Mouse (Mus musculus) cerebellum, postnatal 10 days (tissue): ENCODE results near the gene Zbtb7b.
A peak's percentile ranks its signal among the peaks of the same experiment; 100 is the strongest.

Experiments
- DNase-seq, 2 experiments: peaks; one replicate each; pipeline ENCODE4 v3.0.0; 2021; ENCODE audit warnings: mixed read lengths in 2 of 2

Gene Zbtb7b

DNA sequence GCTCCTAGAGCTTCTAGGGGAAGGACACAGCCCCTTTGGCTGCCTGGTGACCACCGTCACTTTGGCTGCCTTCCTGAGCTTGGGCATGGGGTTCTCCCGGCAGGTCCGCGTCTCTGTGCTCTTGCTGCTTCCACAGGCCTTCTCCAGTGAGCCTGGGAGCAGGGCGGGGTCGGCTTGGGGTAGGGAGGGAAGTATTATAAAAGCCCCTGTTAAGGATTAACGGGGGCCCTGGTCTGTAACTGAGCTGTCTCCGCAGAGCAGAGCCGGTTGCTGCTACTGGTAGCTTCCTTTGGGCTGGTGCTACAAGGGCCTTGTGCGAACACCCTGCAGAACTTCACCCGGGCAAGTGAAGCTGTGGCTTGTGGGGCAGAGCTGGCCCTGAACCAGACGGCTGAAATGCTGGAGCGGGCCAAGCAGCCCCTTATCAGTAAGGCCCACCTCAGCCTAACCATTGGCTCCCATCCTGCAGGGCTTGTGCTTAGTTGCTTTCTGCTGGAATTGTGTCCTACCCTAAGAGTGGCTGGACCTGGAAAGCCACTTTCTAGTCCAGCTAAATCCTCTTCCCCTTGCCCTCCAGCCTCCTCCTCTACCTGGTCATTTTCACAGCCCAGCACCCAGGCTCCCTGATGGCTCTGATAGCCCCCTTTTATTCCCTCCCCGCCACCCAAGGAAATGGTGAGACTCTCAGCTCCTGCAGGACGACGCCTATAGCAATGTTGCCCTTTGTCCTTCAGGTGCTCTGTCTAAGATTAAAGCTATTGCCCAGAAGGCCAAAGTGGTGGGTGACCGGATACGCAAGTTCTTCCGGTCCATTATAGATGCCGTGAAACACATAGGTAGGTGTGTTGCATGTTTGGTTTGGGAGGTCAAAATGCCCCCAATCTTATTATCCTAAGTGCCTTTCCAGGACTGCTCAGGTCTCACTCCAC, 28.8 kb downstream of the Zbtb7b start:
- no peak for DNase-seq

DNA sequence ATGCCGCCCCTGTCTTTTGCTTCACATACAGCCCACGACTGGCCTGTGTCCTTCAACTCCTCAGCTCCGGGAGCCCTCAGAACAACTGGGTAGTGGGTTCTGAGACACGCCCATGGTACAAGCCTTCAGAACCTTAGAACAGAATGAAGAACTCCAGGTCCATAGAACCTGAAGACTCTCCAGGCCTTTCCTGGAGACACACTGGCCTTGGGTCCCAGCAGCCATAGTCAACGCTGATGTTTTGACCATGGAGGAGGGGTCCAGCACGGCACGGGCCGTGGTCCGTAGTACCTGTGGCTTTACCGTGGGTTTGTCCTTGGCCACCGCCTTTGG, 29.5 kb downstream of the Zbtb7b start, which contains the start of gene Dcst1:
Gene Dcst1 (minus strand): TSS at position 101 of the 333 bp plus-strand sequence.
- DNase-seq, result no peak

DNA sequence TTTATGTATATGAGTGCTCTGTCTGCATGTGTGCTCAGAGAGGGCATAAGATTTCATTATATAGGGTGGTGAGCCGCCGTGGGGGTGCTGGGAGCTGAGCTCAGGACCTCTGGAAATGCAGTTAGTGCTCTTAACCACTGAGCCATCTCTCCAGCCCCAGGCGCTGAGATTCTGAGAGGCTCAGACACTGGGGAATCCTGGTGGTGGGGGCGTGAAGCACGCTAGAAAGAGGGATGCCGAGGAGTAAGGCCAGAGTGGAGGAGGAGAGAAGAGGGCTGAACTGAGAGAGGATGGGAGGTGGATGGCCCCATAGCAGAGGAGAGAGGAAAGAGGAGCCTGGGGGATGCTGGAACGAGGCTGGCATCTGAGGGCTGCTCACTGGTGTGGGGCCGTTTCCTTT, 29.9 kb downstream of the Zbtb7b start:
- DNase-seq, result no peak

DNA sequence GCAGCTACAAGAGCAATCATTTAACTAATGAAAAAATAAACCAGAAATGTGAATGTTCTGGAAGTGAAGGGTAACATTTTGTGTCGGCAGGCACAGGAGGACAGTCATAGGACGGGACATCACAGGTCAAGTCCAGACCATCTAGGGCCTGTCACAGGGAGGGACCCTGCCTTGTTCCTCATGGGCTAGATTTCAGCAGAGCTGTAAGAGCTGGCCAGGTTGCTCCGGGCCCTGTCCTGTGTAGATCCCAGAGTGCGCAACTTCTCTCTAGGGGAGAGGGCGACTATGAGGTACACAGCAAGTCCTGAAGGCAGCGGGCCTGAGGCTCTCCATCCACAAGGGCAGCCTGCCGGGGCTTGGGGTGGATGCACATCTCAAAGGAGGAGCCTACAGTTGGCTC, 32.9 kb downstream of the Zbtb7b start, which contains the start of gene Dcst2:
Gene Dcst2 (plus strand): TSS at position 301 of the 400 bp plus-strand sequence.
- DNase-seq, result no peak

DNA sequence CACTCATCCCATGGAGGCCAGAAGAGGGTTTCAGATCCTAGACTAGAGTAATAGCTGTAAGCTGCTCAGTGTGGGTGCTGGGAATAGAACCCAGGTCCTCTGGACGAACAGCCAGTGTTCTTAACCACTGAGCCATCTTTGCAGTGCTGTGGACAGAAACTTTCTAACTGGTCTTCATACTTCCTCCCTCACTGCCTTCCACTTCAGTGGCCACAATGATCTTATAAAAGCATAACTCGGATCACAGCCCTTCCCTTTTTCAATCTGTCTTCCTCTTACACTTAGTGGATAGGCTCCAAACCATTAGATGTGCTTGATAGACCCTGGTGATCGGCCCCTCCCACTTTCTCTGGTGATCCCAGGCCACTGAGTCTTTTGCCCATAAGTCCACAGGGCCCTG, 34.3 kb downstream of the Zbtb7b start:
- peak in 1 of 2 experiments; percentile 3 for DNase-seq

DNA sequence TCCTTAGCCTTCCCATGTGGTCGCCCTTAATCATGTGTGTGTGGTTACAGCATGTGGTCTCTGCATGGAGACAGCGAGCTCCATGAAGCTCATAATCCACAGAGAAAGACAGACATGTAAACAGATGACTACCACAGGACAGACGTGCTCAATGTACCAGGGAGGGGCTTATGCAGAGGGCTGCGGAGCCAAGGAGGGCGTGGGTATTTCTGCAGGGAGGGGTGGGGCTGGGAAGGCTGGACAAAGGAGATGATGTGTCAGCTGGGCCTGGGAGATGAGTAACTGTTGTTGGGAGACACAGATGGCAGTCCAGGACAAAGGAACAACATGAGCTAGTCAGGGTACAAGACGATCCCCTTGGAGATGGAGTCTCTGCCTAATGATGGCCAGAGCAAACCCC, 34.9 kb downstream of the Zbtb7b start:
- DNase-seq, result peak in 1 of 2 experiments; percentile 8

DNA sequence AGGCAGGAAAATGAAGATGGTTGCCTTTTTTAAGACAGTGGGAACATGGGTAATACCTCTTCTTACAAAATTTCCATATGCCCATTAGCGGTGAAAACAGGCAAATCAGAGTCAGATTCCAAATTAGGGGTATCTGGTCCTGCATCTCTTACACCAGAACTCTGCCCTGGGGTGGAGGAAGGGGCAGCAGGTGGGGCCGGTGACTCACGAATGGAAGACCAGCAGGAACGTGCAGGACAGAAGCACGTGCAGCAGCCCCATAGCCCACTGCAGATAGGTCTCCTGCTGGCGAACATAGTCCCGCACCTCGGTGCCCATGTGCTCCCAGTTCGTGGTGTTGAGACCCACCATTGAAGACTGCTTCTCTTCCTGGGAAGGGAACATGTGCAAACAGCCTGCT, 38.5 kb downstream of the Zbtb7b start:
- DNase-seq, result peak in 1 of 2 experiments; percentile 2

DNA sequence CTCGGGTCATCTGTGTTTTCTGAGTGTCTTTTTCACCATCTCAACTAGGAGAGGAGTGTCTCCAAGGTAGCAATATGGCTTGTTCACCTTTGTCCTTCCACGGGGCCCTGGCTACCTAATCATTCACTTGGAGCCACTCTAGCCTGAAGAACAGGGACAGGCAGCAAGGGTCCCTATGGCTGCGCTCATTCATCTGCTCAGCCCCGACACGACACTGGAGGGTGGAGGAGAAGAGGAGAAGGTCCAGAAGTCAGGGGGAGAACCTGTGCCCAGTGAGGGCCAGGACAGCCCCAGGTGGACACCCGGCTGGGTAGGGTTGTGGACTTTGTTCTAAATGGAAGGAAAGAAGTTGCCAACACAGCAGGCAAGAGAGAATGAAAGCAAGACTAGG, 39.1 kb downstream of the Zbtb7b start:
- DNase-seq, result peak in 1 of 2 experiments; percentile 1

DNA sequence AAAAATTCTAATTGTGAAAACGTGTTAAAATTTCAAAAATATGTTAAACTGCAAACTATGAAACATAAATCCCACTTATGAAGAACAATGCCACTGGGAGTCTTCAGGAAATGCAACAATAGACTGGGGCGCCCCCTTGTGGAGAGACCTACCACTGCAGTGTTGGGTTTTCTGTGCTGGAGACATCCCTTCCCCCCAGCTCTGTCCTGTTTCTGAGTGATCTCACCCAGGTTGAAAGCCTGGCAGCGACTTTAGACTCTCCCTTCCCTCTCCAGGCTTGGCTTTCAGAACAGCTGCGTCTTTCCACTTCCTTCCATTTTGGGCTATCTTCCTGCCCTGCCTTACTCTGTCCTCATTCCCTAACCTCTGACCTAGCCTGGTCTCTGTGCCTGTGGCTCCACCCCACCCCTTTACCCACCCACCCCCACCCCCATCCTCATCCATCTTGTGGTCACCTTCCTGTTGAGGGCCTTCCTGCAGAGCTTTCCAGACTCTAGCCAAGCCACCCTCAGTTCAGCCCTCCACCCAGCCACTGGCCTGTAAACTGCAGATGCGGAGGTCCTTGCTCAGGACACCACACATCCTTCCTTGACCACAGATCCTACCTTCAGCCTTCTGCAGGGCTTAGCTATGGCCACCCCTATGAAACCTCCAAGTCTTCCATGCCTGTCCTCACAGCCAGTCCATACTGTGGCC, 39.6 kb downstream of the Zbtb7b start:
- DNase-seq, result peak; percentile 92 to 96

DNA sequence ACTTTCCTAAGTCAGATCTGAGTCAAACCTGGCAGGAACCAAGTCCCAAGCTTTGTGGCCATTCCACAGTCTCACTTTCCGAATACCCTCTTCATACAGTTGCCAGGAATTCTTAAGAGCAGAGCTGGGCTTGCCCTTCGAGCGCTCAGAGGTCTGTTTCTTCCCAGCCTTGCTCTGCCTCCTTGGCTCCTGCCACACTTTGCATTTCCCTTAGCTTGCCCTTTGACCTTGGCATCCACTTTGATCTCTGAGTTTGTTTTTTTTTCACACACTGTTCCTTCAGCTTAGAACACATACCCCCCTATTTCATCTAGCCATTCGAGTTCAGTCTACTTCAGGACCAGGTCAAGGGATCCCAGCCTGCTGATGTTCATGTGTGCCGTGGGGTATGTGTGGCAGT, 43.3 kb downstream of the Zbtb7b start:
- peak in 1 of 2 experiments; percentile 8 for DNase-seq

DNA sequence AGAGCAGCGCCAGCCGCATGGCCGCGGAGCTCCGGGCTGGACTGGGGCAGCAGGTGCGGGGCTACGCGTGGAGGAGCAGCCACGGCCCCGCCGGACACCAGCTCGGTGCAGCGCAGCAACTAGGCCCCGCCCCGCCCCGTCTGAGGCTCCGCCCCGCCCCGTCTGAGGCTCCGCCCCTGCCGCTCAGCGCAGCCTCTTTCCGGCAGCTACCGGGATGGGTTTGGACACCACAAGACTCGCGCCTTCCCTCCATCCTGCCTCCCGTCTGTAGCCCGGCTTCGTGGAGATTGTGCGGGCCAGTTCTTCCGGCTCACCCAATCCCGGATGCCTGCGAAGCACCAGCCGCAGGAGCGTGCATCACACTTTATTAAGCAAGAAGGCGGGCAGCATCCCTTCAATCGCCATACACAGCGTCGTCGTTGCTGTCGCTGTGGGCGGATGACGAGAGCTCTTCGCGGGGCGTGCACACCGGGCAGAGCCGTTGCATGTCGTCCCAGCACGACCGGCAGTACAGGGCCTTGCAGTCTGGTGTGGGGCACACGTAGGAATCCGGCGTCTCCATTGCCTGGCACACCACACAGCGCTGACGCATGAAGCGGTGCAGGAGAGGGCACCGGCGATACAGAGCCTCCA, 44.6 kb downstream of the Zbtb7b start, which contains the start of gene Adam15:
Gene Adam15 (minus strand): TSS at position 128 of the 633 bp plus-strand sequence.
- DNase-seq, result peak; percentile 97 to 98

DNA sequence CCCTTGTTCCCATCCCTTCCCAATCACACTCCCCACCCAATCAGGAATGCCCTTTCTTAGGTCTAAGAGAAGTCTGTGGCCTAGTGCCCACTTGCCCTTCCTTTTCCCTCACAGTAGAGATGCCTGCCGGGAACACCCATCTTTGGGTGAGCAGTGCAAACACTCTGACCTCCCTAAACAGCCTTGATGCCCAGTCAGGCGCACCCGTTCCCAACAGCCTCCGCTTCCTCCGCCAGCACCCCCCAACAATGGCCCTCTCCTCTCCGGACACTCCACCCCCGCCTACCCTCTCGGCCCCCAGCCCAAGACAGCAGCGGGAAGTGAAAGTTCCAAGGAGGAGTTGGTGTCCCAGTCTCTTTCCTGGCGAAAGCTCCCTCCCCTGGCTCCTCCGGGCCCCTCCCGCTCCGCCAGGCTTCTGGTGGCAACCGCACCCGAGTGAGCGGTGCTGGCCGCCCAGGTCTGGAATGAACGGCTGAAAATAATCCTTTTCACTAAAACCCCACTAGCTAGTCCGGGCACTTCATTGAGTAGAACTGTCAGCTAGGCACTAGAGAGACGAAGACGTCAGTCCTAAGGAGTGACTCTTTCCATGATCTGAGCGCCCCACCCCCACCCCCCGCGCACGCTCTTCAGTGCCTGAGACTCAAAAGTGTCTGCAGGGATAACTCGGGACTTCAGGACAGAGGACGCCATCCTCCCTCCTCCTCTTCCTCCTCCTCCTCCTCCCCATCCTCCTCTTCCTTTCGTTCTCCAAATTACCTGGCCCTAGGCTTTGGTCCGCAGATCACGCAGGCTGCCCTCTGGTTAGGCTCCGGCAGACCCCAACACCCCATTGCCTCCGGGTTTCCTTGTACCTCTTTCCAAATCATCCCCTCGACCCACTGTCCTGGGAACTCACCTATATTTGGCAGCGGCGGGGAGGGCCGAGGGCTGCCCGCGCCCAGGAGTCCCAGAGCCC, 45.4 kb downstream of the Zbtb7b start:
- peak; percentile 51 to 57 for DNase-seq

DNA sequence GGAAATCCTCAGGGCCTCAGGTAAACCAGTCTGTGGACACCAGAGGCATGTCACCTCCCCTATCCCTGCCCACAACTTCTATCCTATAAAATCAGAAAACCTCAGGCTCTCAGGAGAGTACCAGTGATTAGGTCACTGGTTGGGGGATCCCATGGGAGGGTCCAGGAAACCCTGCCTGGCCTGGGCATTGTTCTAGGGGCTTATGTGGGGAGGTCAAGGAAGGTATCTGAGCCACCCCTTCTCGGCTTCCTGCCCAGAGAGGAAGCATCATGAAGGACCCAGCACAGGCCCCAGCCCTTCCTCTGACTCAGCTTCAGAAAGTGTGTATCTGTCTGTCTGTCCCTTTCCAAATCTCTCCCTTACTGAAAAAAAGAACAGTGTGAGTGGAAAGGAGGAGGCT, 46.7 kb downstream of the Zbtb7b start:
- no peak for DNase-seq

DNA sequence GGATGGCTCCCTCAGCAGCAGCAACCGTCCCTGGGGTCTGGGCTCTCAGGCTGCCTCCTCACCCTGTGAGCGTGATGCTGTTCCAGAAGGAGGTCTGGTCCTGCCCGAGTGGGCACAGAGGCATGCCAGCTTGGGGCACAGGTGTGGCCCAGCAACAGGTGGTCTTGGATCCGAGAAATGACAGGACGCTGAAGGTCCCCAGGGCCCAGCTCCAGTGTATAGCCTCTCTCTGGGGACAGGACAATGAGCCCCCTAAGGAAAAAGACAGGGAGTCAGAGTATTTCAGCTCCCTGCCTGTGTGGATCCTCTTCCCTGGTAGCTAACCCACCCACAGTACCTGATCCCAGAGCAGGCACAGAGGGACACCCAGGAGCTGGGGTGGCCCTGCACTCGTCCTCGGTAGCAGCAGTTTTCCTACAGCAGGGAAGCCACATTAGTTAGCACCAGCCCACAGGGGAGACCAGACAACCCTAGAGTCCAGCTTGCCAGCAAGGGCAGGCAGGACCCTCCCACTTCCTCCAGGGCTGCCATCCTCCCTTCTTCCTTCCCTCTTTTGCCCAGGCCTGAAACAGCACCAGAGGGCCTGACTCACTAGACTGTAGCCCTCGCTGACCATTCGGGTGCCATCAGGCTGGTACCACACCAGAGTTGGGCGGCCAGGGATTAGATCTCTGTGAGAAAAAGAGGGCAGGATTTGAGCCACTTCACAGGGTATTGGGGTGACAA, 47.6 kb downstream of the Zbtb7b start:
- DNase-seq, result peak in 1 of 2 experiments; percentile 13

DNA sequence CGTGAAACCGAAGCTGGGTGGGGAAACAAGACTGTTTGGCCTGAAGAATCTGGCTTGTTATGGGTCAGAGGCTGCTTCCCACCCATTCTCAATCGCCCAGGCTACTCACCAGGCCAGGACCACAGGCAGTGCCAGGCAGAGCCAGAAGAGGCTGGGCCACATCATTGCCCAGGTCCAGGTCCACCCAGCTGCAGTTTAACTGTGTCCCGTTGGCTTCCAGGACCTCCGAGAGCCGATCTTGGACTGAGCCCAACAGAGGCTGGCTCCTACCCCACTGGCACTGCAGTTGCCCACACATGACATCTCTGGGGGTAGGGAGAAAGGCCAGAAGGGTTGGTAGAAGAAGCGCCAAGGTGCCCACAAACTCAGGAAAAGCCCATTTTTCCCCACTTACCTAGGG, 51.3 kb downstream of the Zbtb7b start:
- DNase-seq, result peak; percentile 50 to 66

DNA sequence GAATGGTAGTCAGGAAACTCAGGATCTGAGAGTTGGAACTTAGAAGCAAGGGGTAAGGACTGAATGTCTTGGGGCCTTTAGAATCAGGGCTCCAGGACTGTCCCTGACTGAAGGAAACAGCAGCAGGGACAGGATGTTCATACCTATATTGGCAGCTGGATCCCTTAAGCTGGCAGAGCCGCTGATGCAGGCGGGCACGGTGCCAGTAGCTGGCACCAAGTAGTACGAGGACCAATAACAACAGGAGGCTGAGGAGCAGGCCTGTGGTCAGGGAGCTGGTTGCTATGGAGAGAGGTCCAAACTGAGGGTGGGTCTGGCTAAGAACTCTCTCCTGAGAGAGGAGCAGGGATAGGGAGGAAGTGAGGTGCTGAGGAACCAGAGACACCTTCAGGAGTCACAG, 52.8 kb downstream of the Zbtb7b start:
- peak in 1 of 2 experiments; percentile 20 for DNase-seq

DNA sequence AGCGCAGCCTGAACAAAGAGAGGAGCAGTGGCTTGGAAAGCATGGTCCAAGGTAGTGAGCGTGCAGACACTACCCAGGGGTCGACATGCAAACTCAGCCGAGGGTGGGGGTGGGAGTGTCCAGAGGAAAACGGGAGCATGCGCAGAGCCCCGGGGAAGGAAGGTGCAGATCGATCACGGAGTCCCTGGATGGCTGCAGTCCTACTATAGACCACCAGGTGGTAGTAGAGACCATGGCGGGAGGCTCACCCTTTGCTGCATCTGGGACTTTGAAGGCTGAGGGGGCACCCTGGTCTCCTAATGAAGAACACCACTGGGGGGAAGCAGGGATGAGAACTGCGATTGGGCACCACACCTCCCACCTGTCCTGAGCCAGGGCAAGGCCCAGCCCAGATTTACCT, 54.1 kb downstream of the Zbtb7b start:
- peak; percentile 95 for DNase-seq

DNA sequence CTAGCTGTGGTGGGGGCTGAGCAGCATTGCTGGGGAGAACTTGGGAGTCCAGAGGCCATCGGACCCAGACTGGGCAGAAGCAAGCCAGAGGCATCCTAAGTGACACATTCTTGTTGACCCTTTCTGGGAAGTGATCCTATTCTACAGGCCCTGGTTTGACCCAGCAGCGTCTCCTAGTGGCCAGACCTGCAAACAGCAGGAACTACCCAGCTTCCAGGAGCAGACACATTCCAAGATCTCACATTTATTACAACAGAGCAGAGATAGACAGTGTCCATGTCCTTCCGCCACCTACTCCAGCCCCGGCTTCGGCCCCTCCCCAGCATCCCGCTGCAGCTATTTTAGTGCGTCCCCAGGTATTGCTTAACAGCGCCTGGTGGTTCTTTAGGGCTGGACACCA, 55.2 kb downstream of the Zbtb7b start:
- DNase-seq, result peak; percentile 82 to 87

DNA sequence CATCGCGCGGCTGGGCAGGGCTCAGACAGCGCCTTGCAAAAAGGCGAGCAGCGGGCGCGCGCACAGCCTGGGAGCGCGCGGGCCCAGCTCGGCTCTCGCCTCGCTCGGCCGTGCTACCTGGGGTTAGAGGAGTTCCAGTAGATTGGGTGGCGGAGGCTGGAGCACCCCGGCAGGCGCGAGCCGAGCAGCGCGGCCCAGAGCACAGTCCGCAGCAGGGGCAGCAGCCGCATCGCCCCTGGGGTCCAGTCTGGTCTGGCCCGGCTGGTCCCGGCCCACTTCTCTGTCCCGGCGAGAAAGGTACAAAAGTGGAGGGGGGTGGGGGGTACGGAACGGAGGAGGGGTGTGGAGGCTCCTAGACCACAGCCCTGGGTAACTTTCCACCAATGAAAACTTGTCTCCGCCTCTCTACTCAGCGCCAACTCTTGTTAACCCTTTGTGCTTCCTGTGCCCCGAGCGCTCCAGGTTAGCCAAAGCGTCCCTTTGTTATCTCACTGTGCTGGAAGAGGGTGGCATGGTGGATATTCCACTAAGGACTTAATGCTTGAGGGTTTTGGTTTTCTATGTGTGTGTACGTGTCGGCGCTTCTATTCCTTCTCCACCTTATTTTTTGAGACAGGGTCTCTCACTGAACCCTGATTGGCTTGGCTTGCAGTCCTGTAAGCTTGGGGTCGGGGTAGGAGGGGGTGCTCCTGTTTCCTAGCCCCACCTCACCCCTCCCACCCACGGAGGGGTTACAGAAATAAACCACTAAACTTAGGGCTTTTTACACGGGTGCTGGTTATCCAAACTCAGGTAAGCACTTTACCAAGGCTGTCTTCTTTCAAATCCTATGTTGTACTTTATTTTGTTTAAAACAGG, 56.6 kb downstream of the Zbtb7b start, which contains the start of gene Efna4:
Gene Efna4 (minus strand): TSS at position 308 of the 858 bp plus-strand sequence.
- peak; percentile 68 to 72 for DNase-seq

DNA sequence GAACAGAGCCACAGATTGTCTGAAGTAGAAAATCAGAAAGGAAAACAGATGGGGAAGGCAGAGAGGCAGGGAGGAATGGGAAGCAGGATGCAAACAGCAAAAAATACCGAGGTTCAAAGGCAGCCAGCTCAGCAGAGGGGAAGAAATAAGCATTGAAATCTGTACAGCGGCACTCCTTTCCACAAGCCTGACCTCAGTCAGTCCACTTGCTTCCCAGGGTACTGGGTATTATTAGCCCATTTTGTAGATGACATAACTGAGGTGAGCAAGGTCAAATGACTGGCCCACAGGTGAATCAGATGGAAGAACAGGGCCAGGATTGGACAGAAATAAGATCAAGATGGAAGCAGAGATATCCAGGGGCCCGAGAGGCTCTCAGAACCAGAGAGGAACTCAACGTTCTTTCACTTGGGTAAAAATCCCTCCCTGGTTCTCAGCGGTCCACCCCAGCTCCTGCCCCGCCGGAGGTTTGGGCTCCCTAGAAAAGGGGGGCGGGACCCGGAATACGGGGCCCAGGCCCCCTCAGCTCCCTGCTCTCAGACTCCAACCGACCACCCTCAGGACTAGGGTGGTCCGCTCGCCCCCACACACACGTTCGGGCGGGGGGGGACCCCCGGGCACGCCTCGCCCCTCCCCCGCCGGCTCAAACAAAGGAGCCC, 57.4 kb downstream of the Zbtb7b start:
- DNase-seq, result no peak
